Mouse (Mus musculus): ENCODE results near the gene Diexf. TPM values are rescaled to one million over a fixed set of nuclear protein-coding genes. Genes with fewer than 3 reads are reported as not detected.

Gene Diexf
- polyA plus RNA-seq (2014; fragmentation: Nextera tagmentation; extraction: Ambion mirVana), result 9.1 and 12.6 TPM in 2 replicates

DNA sequence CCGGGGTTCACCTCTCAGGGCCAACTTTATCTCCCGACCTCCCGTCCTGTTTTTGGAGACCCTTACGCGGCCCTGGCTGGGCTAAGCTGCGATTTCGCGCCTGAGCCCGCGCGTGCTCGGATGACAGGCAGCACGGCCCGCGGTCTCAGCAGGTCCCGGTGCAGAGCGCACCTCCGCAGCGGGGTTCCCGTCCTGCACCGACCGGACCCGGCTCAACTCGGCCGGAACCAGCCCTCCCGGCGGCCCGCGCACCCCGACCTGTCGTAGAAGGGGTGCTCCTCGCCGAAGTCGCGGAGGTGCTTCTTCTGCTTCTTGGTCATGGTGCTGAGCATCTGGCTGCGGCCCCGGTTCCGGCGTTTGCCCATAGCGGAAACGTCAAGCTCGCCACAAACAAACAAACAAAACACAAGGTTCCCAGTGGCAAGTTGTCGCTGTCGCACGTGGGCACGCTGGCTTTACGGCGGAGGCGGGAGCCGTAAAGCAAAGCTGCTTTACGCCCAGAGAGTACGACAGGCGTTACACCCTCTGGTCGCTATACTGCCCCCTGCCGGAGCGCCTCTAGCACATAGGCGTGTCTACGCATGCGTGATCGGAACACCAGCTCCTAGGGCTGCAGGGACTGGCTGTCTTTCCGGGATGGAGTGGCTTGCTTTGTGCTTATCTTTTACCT lies at the start of gene Diexf:
TSS of gene Diexf (minus strand) at position 487 of the 670 bp plus-strand sequence.
- Histone ChIP-seq H3K9me3 (ENCODE audit: control insufficient read depth, low read length) (no peaks in the 10 kb centered on the region), H3K9ac (replicated peaks; ENCODE audit: low read depth, low read length) (peak within 1 kb of the TSS; percentile 74), H3K4me3 (ENCODE audit: low read depth, low read length) (peak within 1 kb of the TSS; percentile 96), H3K27me3 (ENCODE audit: control insufficient read depth, insufficient read depth, low read length) (no peaks in the 10 kb centered on the region), H3K27ac (ENCODE audit: low read depth, low read length) (peak within 1 kb of the TSS; percentile 80), H3K4me1 (ENCODE audit: control insufficient read depth, insufficient read depth, low read length) (peaks cover 7% of the 10 kb centered on the region), H3K4me2 (ENCODE audit: low read depth, low read length) (peak within 1 kb of the TSS; percentile 64), H3K36me3 (ENCODE audit: control insufficient read depth, insufficient read depth, low read length) (no peaks in the 10 kb centered on the region; the same call in 1 of the 2 replicates)
- ATAC-seq (ENCODE audit: low read depth), result peak; percentile 92
- WGBS, result under 1% methylated on average over 61 of the region's 61 CpGs

DNA sequence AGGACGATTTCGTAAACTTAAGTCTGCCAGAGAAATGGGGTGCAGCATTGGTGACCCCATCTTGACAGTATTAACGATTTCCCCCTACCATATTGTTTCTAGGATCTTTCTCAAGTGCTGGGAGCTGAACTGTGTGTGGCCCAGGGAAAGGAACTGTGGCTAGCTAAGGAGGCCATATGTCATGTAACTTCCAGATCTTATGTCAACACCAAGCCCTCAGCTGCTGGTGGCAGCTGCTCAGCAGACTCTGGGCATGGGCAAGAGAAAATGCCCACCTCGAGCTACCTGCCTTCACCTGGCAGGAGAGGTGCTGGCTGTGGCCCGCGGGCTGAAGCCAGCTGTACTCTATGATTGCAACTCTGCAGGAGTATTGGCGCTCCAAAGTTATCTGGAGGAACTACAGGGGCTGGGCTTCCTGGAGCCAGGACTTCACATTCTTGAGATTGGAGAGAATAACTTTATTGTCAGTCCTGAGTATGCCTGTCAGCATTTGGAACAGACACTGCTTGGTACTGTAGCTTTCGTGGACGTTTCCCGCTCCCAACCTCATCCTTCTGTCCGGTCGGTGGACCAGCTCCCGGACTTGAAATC lies 44.2 kb upstream of the Diexf start:
- no peak overlapping the region for H3K27ac ChIP-seq (ENCODE audit: low read depth, low read length)

DNA sequence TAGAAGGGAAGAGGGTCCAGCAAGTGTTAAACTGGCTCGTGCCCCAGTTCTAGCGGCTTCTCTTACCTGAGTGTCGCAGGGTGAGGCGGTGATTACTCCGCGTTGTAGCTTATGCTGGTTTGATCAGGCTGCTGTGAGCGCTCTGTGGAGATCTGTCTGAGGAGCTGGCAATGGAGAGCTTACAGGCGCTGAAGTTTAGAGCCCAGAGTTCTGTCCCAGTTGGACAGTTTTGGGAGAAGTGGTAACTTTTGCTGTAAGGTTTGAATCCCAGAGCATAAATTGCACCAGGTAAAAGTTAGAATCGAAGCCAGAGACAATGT lies 43.7 kb upstream of the Diexf start:
- ATAC-seq (ENCODE audit: low read depth), result no peak
- H3K9ac ChIP-seq (replicated peaks; ENCODE audit: low read depth, low read length), result peak overlapping the region; percentile 78
- no peaks in the 10 kb centered on the region for H3K27me3 ChIP-seq (ENCODE audit: control insufficient read depth, insufficient read depth, low read length)
- peaks cover 17% of the 10 kb centered on the region for H3K4me1 ChIP-seq (ENCODE audit: control insufficient read depth, insufficient read depth, low read length)
- peak overlapping the region; percentile 78 for H3K4me2 ChIP-seq (ENCODE audit: low read depth, low read length)
- WGBS, result 18% methylated on average over 9 of the region's 9 CpGs
- H3K4me3 ChIP-seq (ENCODE audit: low read depth, low read length), result peak overlapping the region; percentile 74
- no peaks in the 10 kb centered on the region for H3K9me3 ChIP-seq (ENCODE audit: control insufficient read depth, low read length)
- no peaks in the 10 kb centered on the region for H3K36me3 ChIP-seq (ENCODE audit: control insufficient read depth, insufficient read depth, low read length)
- H3K27ac ChIP-seq (ENCODE audit: low read depth, low read length), result peak overlapping the region; percentile 85

More for the DNA sequence above, 44.2 kb upstream of the Diexf start:
- Histone ChIP-seq H3K27me3 (ENCODE audit: control insufficient read depth, insufficient read depth, low read length) (no peaks in the 10 kb centered on the region), H3K4me2 (ENCODE audit: low read depth, low read length) (peak overlapping the region; percentile 78), H3K36me3 (ENCODE audit: control insufficient read depth, insufficient read depth, low read length) (no peaks in the 10 kb centered on the region), H3K9ac (replicated peaks; ENCODE audit: low read depth, low read length) (no peak overlapping the region), H3K9me3 (ENCODE audit: control insufficient read depth, low read length) (no peaks in the 10 kb centered on the region), H3K4me1 (ENCODE audit: control insufficient read depth, insufficient read depth, low read length) (peaks cover 17% of the 10 kb centered on the region), H3K4me3 (ENCODE audit: low read depth, low read length) (peak overlapping the region; percentile 74)
- ATAC-seq (ENCODE audit: low read depth), result no peak
- WGBS, result 94% methylated on average over 13 of the region's 13 CpGs

DNA sequence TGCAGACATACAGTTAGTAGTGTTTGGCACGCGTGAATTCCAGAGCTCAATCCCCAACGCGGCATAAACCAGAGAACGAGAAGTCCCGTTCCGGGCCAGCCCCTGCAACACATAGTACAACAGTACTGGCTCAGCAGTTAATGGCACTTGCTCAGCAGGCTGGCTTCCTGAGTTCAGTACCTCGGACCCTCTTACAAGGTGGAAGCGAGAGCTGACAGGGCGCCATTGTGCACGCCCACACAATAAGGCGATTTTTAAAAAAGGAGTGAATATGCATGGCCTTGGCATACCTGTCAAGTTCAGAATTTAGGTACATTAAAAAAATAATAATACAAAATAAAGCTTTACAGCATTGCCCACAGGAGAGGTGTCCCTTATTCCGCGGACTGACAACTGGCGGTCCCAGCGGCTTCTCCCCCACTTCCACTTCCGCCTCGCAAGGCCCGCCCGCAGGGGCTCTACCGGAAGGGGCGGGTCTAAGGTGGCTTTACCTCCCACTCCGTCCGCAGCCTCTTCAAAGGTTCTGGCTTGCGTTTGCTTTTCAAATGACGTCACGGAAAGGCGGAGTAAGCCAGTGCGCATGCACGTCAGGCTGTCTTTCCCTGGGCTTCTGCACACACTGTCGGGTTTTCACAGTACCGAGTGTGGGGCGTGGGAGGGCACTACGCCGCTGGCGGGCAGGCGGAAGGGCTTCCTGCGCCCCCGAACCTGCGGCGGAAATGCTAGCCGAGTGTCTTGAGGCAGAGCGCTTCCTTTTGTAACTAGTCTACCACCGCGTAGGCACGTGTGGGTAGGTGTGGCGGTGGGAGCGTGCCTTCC lies 43.1 kb upstream of the Diexf start:
- ATAC-seq (ENCODE audit: low read depth), result peak; percentile 99
- peak overlapping the region; percentile 78 for H3K4me2 ChIP-seq (ENCODE audit: low read depth, low read length)
- under 1% methylated on average over 48 of the region's 48 CpGs for WGBS

DNA sequence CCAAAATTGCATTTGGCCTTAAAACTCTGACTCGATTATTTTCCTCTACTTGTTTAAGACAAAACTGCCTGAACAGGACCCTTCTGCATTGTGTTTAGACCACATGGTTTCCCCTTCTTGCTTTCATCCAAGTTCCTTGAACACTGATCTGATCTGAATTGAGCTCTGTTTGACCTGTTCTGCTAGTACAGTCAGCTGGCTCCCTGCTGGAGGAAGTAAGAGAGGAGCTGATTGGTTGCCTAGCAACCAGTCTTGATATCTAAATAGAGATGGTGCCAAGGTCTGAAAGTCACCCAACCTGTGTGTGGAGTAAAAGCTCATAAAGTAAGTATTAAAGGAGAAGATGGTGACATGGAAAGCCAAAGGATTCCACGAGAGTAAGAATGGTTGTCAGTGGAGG lies 39.8 kb upstream of the Diexf start:
- Histone ChIP-seq H3K4me3 (ENCODE audit: low read depth, low read length) (no peak overlapping the region), H3K9ac (replicated peaks; ENCODE audit: low read depth, low read length) (no peak overlapping the region), H3K36me3 (ENCODE audit: control insufficient read depth, insufficient read depth, low read length) (no peaks in the 10 kb centered on the region), H3K4me2 (ENCODE audit: low read depth, low read length) (no peak overlapping the region), H3K9me3 (ENCODE audit: control insufficient read depth, low read length) (no peaks in the 10 kb centered on the region), H3K4me1 (ENCODE audit: control insufficient read depth, insufficient read depth, low read length) (peaks cover 17% of the 10 kb centered on the region), H3K27ac (ENCODE audit: low read depth, low read length) (no peak overlapping the region), H3K27me3 (ENCODE audit: control insufficient read depth, insufficient read depth, low read length) (no peaks in the 10 kb centered on the region)
- no peak for ATAC-seq (ENCODE audit: low read depth)
- WGBS, result 76% methylated on average over 2 of the region's 2 CpGs

More for the DNA sequence above, 43.1 kb upstream of the Diexf start:
- H3K27me3 ChIP-seq (ENCODE audit: control insufficient read depth, insufficient read depth, low read length), result no peaks in the 10 kb centered on the region
- H3K4me1 ChIP-seq (ENCODE audit: control insufficient read depth, insufficient read depth, low read length), result peaks cover 17% of the 10 kb centered on the region
- H3K36me3 ChIP-seq (ENCODE audit: control insufficient read depth, insufficient read depth, low read length), result no peaks in the 10 kb centered on the region
- peak overlapping the region; percentile 78 for H3K9ac ChIP-seq (replicated peaks; ENCODE audit: low read depth, low read length)
- peak overlapping the region; percentile 74 for H3K4me3 ChIP-seq (ENCODE audit: low read depth, low read length)
- peak overlapping the region; percentile 85 for H3K27ac ChIP-seq (ENCODE audit: low read depth, low read length)
- no peaks in the 10 kb centered on the region for H3K9me3 ChIP-seq (ENCODE audit: control insufficient read depth, low read length)

DNA sequence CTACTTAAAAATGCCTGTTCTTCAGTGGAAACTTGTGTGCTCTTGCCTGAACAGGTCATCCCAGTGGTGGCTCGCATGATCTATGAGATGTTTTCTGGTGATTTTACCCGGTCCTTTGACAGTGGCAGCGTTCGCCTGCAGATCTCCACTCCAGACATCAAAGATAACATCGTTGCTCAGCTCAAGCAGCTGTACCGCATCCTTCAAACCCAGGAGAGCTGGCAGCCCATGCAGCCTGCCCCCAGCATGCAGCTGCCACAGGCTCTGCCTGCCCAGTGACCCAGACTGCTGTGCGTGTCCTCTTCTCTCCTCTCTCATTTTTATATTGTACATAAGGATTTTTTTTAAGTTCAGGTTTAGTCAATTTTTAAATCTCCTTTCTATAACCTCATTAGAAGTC lies 39.2 kb upstream of the Diexf start:
- Histone ChIP-seq H3K36me3 (ENCODE audit: control insufficient read depth, insufficient read depth, low read length) (no peaks in the 10 kb centered on the region), H3K9me3 (ENCODE audit: control insufficient read depth, low read length) (no peaks in the 10 kb centered on the region), H3K9ac (replicated peaks; ENCODE audit: low read depth, low read length) (no peak overlapping the region), H3K4me2 (ENCODE audit: low read depth, low read length) (no peak overlapping the region), H3K27ac (ENCODE audit: low read depth, low read length) (no peak overlapping the region), H3K27me3 (ENCODE audit: control insufficient read depth, insufficient read depth, low read length) (no peaks in the 10 kb centered on the region), H3K4me1 (ENCODE audit: control insufficient read depth, insufficient read depth, low read length) (peaks cover 16% of the 10 kb centered on the region), H3K4me3 (ENCODE audit: low read depth, low read length) (no peak overlapping the region)
- 89% methylated on average over 7 of the region's 7 CpGs for WGBS
- ATAC-seq (ENCODE audit: low read depth), result no peak

DNA sequence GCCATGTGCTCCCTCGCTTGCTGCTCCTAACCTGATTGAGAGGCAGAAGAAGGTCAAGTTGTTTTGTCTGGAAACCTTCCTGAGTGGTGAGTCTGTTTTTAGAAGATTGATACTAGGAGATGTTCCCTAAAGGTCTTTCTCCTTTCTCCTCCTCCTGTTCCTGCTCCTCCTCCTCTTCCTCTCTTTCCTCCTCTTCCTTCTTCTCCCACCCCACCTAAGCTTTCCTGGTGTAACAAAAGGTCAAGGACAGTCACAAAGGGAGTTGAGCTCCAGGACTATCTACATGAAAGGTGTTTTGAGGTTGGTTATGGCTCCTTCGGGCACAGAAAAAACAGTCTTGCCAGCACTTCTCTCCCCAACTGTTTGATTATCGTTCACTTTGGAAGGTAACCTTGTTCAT lies 37.7 kb upstream of the Diexf start, which contains the start of gene A130010J15Rik:
TSS of gene A130010J15Rik (plus strand) at position 301 of the 400 bp plus-strand sequence.
- H3K36me3 ChIP-seq (ENCODE audit: control insufficient read depth, insufficient read depth, low read length), result no peaks in the 10 kb centered on the region
- no peak within 1 kb of the TSS for H3K27ac ChIP-seq (ENCODE audit: low read depth, low read length)
- H3K9me3 ChIP-seq (ENCODE audit: control insufficient read depth, low read length), result no peaks in the 10 kb centered on the region
- H3K4me3 ChIP-seq (ENCODE audit: low read depth, low read length), result no peak within 1 kb of the TSS
- no peaks in the 10 kb centered on the region for H3K27me3 ChIP-seq (ENCODE audit: control insufficient read depth, insufficient read depth, low read length)
- H3K4me1 ChIP-seq (ENCODE audit: control insufficient read depth, insufficient read depth, low read length), result peaks cover 11% of the 10 kb centered on the region
- 98% methylated on average over 3 of the region's 3 CpGs for WGBS
- no peak for ATAC-seq (ENCODE audit: low read depth)
- no peak within 1 kb of the TSS for H3K9ac ChIP-seq (replicated peaks; ENCODE audit: low read depth, low read length)
- H3K4me2 ChIP-seq (ENCODE audit: low read depth, low read length), result no peak within 1 kb of the TSS

DNA sequence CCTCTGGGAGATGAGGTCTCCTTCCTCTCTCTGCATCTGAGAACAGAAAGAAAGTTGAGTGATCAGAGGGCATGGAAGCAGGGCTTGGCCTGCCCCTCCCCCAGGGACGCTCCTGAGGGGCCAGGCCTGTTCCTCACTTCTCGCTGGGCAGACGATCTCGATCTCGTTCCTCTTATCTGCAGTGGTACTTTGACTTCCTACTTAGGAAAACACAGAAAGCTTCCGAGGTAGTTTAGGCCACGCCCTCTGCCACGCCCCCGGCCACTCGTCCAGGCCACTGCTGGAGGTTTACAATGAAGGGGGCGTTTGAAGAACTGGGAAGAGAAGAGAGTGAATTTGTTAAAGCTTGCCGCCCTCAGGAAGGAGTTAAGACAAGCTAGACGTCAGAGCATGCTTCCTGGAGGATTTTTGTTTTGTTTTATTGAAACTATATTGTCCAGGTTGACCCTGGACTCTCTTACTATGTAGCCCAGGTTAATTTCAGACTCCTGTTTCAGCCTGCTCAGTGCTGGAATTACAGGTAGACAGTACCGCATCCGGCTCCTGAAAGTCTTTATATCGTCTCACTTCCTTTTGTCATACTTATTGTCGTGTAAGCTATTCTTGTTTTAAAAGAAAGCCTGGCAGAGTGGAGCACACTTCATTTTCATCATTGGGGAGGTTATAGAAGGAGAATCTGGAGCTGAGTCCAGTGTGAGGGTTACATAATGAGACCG lies 30.4 kb upstream of the Diexf start:
- no peaks in the 10 kb centered on the region for H3K36me3 ChIP-seq (ENCODE audit: control insufficient read depth, insufficient read depth, low read length)
- no peak overlapping the region for H3K27ac ChIP-seq (ENCODE audit: low read depth, low read length)
- no peak overlapping the region for H3K9ac ChIP-seq (replicated peaks; ENCODE audit: low read depth, low read length)
- H3K4me1 ChIP-seq (ENCODE audit: control insufficient read depth, insufficient read depth, low read length), result no peaks in the 10 kb centered on the region
- no peaks in the 10 kb centered on the region for H3K9me3 ChIP-seq (ENCODE audit: control insufficient read depth, low read length)
- H3K27me3 ChIP-seq (ENCODE audit: control insufficient read depth, insufficient read depth, low read length), result no peaks in the 10 kb centered on the region
- WGBS, result 16% methylated on average over 18 of the region's 18 CpGs
- no peak for ATAC-seq (ENCODE audit: low read depth)
- peak overlapping the region; percentile 23 for H3K4me2 ChIP-seq (ENCODE audit: low read depth, low read length)
- no peak overlapping the region for H3K4me3 ChIP-seq (ENCODE audit: low read depth, low read length)
